Mouse (Mus musculus) ES-Bruce4 (cell line): ENCODE data around the gene Cxcl13.

Source experiments
- CTCF ChIP-seq: IDR thresholded peaks from one replicate; pipeline ENCODE4 v1.8.1; 2011; ENCODE audit warnings: low read depth, low read length
- POLR2A ChIP-seq: IDR thresholded peaks from one replicate; pipeline ENCODE4 v1.8.1; 2011; ENCODE audit warnings: low read length; ENCODE audit not compliant: insufficient read depth

- TF ChIP-seq CTCF (no peak), POLR2A (no peak)
Measured at GRCm38 (mm10) chr5:95983797-95984486, 27.2 kb downstream of the Cxcl13 start.
